ENCODE assay signal across 21 mouse cellular contexts in genomic region chr1:150104228-150104720, GRCm38 (mm10). TPM values are rescaled to one million over a fixed set of nuclear protein-coding genes. Genes with fewer than 3 reads are reported as not detected.
DNase-seq lines count a peak whose midpoint lies in the region; ATAC-seq and TF ChIP-seq lines count a peak whose summit lies in the region.
"Had no signal": no experiment of that assay in that cellular context is flagged by ENCODE, and none has a peak within 500 bp of the region (broad histone marks: within the 10 kb centered on the region; RNA-seq: fewer than 3 reads in every experiment).

No protein-coding gene starts in this region.

- no peak overlapping the region for H3K4me3 ChIP-seq in kidney, postnatal 0 days (replicated peaks; ENCODE audit: low read depth, low read length)
- H3K4me3 ChIP-seq in kidney, adult 2 months (ENCODE audit: insufficient read depth, low read depth, low read length): no peak overlapping the region
- no peak overlapping the region for H3K4me3 ChIP-seq in MEL (ENCODE audit: control insufficient read depth in 1 of 2, insufficient read depth in 1 of 2, low read depth in 2 of 2, low read length in 2 of 2)
- no peak overlapping the region for H3K4me3 ChIP-seq in stomach, postnatal 0 days (ENCODE audit: low read depth, low read length)
- H3K4me3 ChIP-seq in liver, embryonic 11.5 days (ENCODE audit: low read depth, low read length): no peak overlapping the region
- H3K4me3 ChIP-seq: embryonic facial prominence, embryonic 12.5 days; forebrain, embryonic 12.5 days; heart, embryonic 10.5 days; heart, embryonic 15.5 days; hindbrain, embryonic 13.5 days had no signal

- TF ChIP-seq EP300 in MEL (IDR thresholded peaks at IDR 0.05; ENCODE audit: low read depth in 1 of 2, low read length in 2 of 2): no peak
- no peak for TF ChIP-seq EP300 in stomach, postnatal 0 days (optimal IDR thresholded peaks at IDR 0.05)

- WGBS in kidney, postnatal 0 days: 88% methylated on average over 6 of the region's 6 CpGs
- 84% methylated on average over 6 of the region's 6 CpGs for WGBS in kidney, adult 2 months
- WGBS in stomach, postnatal 0 days: 80% methylated on average over 6 of the region's 6 CpGs
- 86% methylated on average over 6 of the region's 6 CpGs for WGBS in liver, embryonic 11.5 days

- peaks cover 4% of the 10 kb centered on the region; the same call in 1 of the 2 replicates for H3K4me1 ChIP-seq in kidney, postnatal 0 days (replicated peaks; ENCODE audit: insufficient read depth, low read length)
- no peaks in the 10 kb centered on the region for H3K4me1 ChIP-seq in kidney, adult 2 months (ENCODE audit: control insufficient read depth, insufficient read depth, low read length)
- H3K4me1 ChIP-seq in MEL (ENCODE audit: control insufficient read depth in 1 of 2, insufficient read depth in 2 of 2, low read length in 2 of 2): peaks cover 0 to 4% of the 10 kb centered on the region in 2 experiments; a peak in 2 of 4 replicates
- 0 out of 2 replicates have a peak, but pooled peaks cover 4% of the 10 kb centered on the region for H3K4me1 ChIP-seq in stomach, postnatal 0 days (replicated peaks; ENCODE audit: control insufficient read depth, insufficient read depth)
- no peaks in the 10 kb centered on the region for H3K4me1 ChIP-seq in liver, embryonic 11.5 days (replicated peaks; ENCODE audit: control insufficient read depth, insufficient read depth, low read length)

- 0 out of 2 replicates have a peak, but pooled peaks have one; percentile 10 for TF ChIP-seq CTCF in kidney, postnatal 0 days (IDR thresholded peaks at IDR 0.05; ENCODE audit: low read depth)
- TF ChIP-seq CTCF in kidney, adult 2 months (conservative IDR thresholded peaks at IDR 0.05; ENCODE audit: insufficient read depth, insufficient read length, low read depth, low read length): no peak
- TF ChIP-seq CTCF in MEL (IDR thresholded peaks at IDR 0.05 in 2 of 3, conservative IDR thresholded peaks at IDR 0.05 in 1 of 3; ENCODE audit: control insufficient read depth in 1 of 3, insufficient read depth in 1 of 3, low read depth in 2 of 3, low read length in 3 of 3, poor library complexity in 1 of 3, severe bottlenecking in 1 of 3): peak in 1 of 3 experiments; percentile 11; a peak in 1 of 6 replicates
- TF ChIP-seq CTCF in stomach, postnatal 0 days (IDR thresholded peaks at IDR 0.05; ENCODE audit: low read depth): peak; percentile 25

- no peak overlapping the region for H3K4me2 ChIP-seq in kidney, postnatal 0 days (ENCODE audit: low read length)
- no peak overlapping the region for H3K4me2 ChIP-seq in stomach, postnatal 0 days (replicated peaks; ENCODE audit: low read depth)
- no peak overlapping the region for H3K4me2 ChIP-seq in liver, embryonic 11.5 days
- H3K4me2 ChIP-seq: embryonic facial prominence, embryonic 12.5 days; forebrain, embryonic 12.5 days; heart, embryonic 15.5 days; hindbrain, embryonic 13.5 days had no signal

- H3K27me3 ChIP-seq in kidney, postnatal 0 days (ENCODE audit: insufficient read depth, low read length): no peaks in the 10 kb centered on the region
- no peaks in the 10 kb centered on the region for H3K27me3 ChIP-seq in kidney, adult 2 months (replicated peaks; ENCODE audit: control insufficient read depth, insufficient read depth, low read length)
- no peaks in the 10 kb centered on the region for H3K27me3 ChIP-seq in MEL (ENCODE audit: control insufficient read depth in 1 of 2, insufficient read depth in 2 of 2, low read length in 2 of 2)
- H3K27me3 ChIP-seq in stomach, postnatal 0 days (ENCODE audit: control insufficient read depth, insufficient read depth, low read length): no peaks in the 10 kb centered on the region
- no peaks in the 10 kb centered on the region for H3K27me3 ChIP-seq in liver, embryonic 11.5 days (replicated peaks; ENCODE audit: control insufficient read depth, insufficient read depth, low read length)
- H3K27me3 ChIP-seq: embryonic facial prominence, embryonic 12.5 days; heart, embryonic 15.5 days; hindbrain, embryonic 13.5 days had no signal

- no peaks in the 10 kb centered on the region for H3K36me3 ChIP-seq in kidney, postnatal 0 days (ENCODE audit: insufficient read depth, low read length)
- H3K36me3 ChIP-seq in kidney, adult 2 months (ENCODE audit: control insufficient read depth, insufficient read depth, low read length): no peaks in the 10 kb centered on the region
- H3K36me3 ChIP-seq in MEL (ENCODE audit: control insufficient read depth in 1 of 2, insufficient read depth in 2 of 2, low read length in 2 of 2): peaks cover 0 to 2% of the 10 kb centered on the region in 2 experiments; a peak in 2 of 4 replicates
- H3K36me3 ChIP-seq in stomach, postnatal 0 days (ENCODE audit: control insufficient read depth, insufficient read depth, low read length): no peaks in the 10 kb centered on the region
- H3K36me3 ChIP-seq in liver, embryonic 11.5 days (ENCODE audit: control insufficient read depth, insufficient read depth, low read length): no peaks in the 10 kb centered on the region
- H3K36me3 ChIP-seq: embryonic facial prominence, embryonic 12.5 days; forebrain, embryonic 12.5 days; heart, embryonic 10.5 days; heart, embryonic 15.5 days; hindbrain, embryonic 13.5 days had no signal

- H3K27ac ChIP-seq in kidney, postnatal 0 days: no peak overlapping the region
- no peak overlapping the region for H3K27ac ChIP-seq in kidney, adult 2 months (ENCODE audit: insufficient read depth, low read depth, low read length)
- no peak overlapping the region for H3K27ac ChIP-seq in MEL (ENCODE audit: control insufficient read depth, low read depth, low read length)
- H3K27ac ChIP-seq in stomach, postnatal 0 days (replicated peaks): no peak overlapping the region
- H3K27ac ChIP-seq in liver, embryonic 11.5 days (ENCODE audit: low read depth, low read length): no peak overlapping the region
- H3K27ac ChIP-seq: embryonic facial prominence, embryonic 12.5 days; forebrain, embryonic 12.5 days; heart, embryonic 10.5 days; heart, embryonic 15.5 days; hindbrain, embryonic 13.5 days; hindbrain, postnatal 0 days had no signal

- DNase-seq in kidney, postnatal 0 days (ENCODE audit: low spot score): no peak
- DNase-seq in kidney, adult 2 months: no peak
- DNase-seq in testis, postnatal 10 days (ENCODE audit: low spot score): peak; percentile 40
- no peak for DNase-seq in testis, postnatal 14 days (ENCODE audit: low spot score)
- DNase-seq in MEL (ENCODE audit: low read depth, low spot score): no peak
- DNase-seq in stomach, postnatal 0 days (ENCODE audit: low spot score): no peak
- DNase-seq in adrenal gland, postnatal 14 days: no peak
- no peak for DNase-seq in liver, embryonic 11.5 days (ENCODE audit: low spot score)
- DNase-seq: adrenal gland, adult 8-10 months; cerebellum, adult 11-12 months; cerebellum, adult 9-10 months; cerebellum, postnatal 25 days; gastrocnemius, postnatal 36 days; heart, postnatal 14 days had no signal

- H3K9ac ChIP-seq in kidney, postnatal 0 days (ENCODE audit: low read depth, low read length): no peak overlapping the region
- H3K9ac ChIP-seq in MEL (ENCODE audit: control insufficient read depth, low read depth, low read length, poor library complexity, severe bottlenecking): no peak overlapping the region
- no peak overlapping the region for H3K9ac ChIP-seq in stomach, postnatal 0 days (ENCODE audit: low read length)
- no peak overlapping the region for H3K9ac ChIP-seq in liver, embryonic 11.5 days (ENCODE audit: low read depth, low read length)
- H3K9ac ChIP-seq: embryonic facial prominence, embryonic 12.5 days; forebrain, embryonic 12.5 days; heart, embryonic 15.5 days; hindbrain, embryonic 13.5 days had no signal

- TF ChIP-seq POLR2A in kidney, adult 2 months (IDR thresholded peaks at IDR 0.05; ENCODE audit: low read depth, low read length): no peak
- TF ChIP-seq POLR2A in MEL (IDR thresholded peaks at IDR 0.05; ENCODE audit: control insufficient read depth in 1 of 2, insufficient read depth in 1 of 2, low read depth in 1 of 2, low read length in 2 of 2, poor library complexity in 1 of 2): no peak

- no peak for ATAC-seq in kidney, postnatal 0 days (replicated peaks; ENCODE audit: low FRiP score, low read depth)
- no peak for ATAC-seq in stomach, postnatal 0 days (ENCODE audit: low FRiP score, low TSS enrichment)
- ATAC-seq in liver, embryonic 11.5 days (replicated peaks; ENCODE audit: low FRiP score): no peak
- ATAC-seq: forebrain, embryonic 16.5 days; hindbrain, postnatal 0 days had no signal

- no peaks in the 10 kb centered on the region for H3K79me2 ChIP-seq in MEL (ENCODE audit: control insufficient read depth, insufficient read depth, low read length, poor library complexity)

- H3K9me3 ChIP-seq in kidney, postnatal 0 days (replicated peaks; ENCODE audit: low read length): no peaks in the 10 kb centered on the region
- H3K9me3 ChIP-seq in MEL (replicated peaks; ENCODE audit: insufficient read depth, low read length): no peaks in the 10 kb centered on the region
- no peaks in the 10 kb centered on the region for H3K9me3 ChIP-seq in stomach, postnatal 0 days (ENCODE audit: control insufficient read depth, low read length)
- H3K9me3 ChIP-seq in liver, embryonic 11.5 days (ENCODE audit: control insufficient read depth, low read length): no peaks in the 10 kb centered on the region
- H3K9me3 ChIP-seq: embryonic facial prominence, embryonic 12.5 days; forebrain, embryonic 12.5 days; heart, embryonic 10.5 days; heart, embryonic 15.5 days; hindbrain, embryonic 13.5 days had no signal

- no peak for TF ChIP-seq RAD21 in MEL (IDR thresholded peaks at IDR 0.05; ENCODE audit: low read depth, low read length)

TF ChIP-seq in MEL, 35 proteins besides CTCF, POLR2A, EP300 and RAD21:
- TF ChIP-seq SMC3 (IDR thresholded peaks at IDR 0.05; ENCODE audit: low read depth, low read length) (peak; percentile 22; the same call in 1 of the 2 replicates), TBP (IDR thresholded peaks at IDR 0.05; ENCODE audit: low read depth, low read length) (no peak), UBTF (IDR thresholded peaks at IDR 0.05; ENCODE audit: borderline replicate concordance, insufficient read depth, low read depth, low read length) (no peak), ZKSCAN1 (IDR thresholded peaks at IDR 0.05; ENCODE audit: low read depth, low read length) (no peak), KAT2A (conservative IDR thresholded peaks at IDR 0.05; ENCODE audit: low read depth, low read length) (no peak)

RNA-seq across cellular contexts. Expression of gene Ptgs2, which starts 4.4 kb away (rescaled TPM):
- 1.5 and 1.8 TPM in 2 replicates for polyA plus RNA-seq in kidney, postnatal 0 days (2015; fragmentation: Nextera tagmentation; extraction: Ambion mirVana)
- 0.29 and 0.33 TPM in 2 replicates for polyA plus RNA-seq in kidney, adult 2 months (2012; rRNA removed)
- not detected in 2 replicates for total RNA-seq in MEL (2012; rRNA removed)
- polyA plus RNA-seq in MEL (2012; ENCODE audit: insufficient read depth in 1 of 2, insufficient read length in 2 of 2, low read depth in 1 of 2, low replicate concordance in 2 of 2, missing spikeins in 1 of 2): not detected
- 0.54 and 0.61 TPM in 2 replicates for polyA plus RNA-seq in stomach, postnatal 0 days (2015; fragmentation: Nextera tagmentation; extraction: Ambion mirVana)
- total RNA-seq in adrenal gland, postnatal 14 days (2021): 0.30 and 2.3 TPM in 2 replicates
- 0.16 and 0.42 TPM in 2 replicates for polyA plus RNA-seq in liver, embryonic 11.5 days (2014; fragmentation: Nextera tagmentation; extraction: Ambion mirVana)
- polyA plus RNA-seq: forebrain, embryonic 16.5 days had no signal
